Mouse (Mus musculus): Measurements from ENCODE around the gene Mindy4. TPM values are rescaled to one million over a fixed set of nuclear protein-coding genes. Genes with fewer than 3 reads are reported as not detected.

The Mindy4 gene
- polyA plus RNA-seq, 1 experiment from 2014 or later: 10.7 TPM

- Histone ChIP-seq H3K4me3 (no peak overlapping the region), H3K36me3 (peaks cover 30% of the 10 kb centered on the region), H3K27ac (no peak overlapping the region), H3K4me2 (no peak overlapping the region), H3K4me1 (replicated peaks) (no peaks in the 10 kb centered on the region), H3K27me3 (no peaks in the 10 kb centered on the region), H3K9me3 (no peaks in the 10 kb centered on the region), H3K9ac (no peak overlapping the region)
- ATAC-seq (ENCODE audit: low FRiP score): no peak
- WGBS: 88% methylated on average over 9 of the region's 9 CpGs
Observed at GRCm38 (mm10) chr6:55218232-55218631, 15.0 kb downstream of the Mindy4 start.

GRCm38 (mm10) chr6:55223986-55224385 is 20.8 kb downstream of the Mindy4 start:
- Histone ChIP-seq H3K9me3 (no peaks in the 10 kb centered on the region), H3K27ac (no peak overlapping the region), H3K9ac (no peak overlapping the region), H3K4me1 (replicated peaks) (no peaks in the 10 kb centered on the region), H3K4me3 (no peak overlapping the region), H3K27me3 (no peaks in the 10 kb centered on the region), H3K4me2 (no peak overlapping the region), H3K36me3 (peaks cover 17% of the 10 kb centered on the region)
- WGBS: 92% methylated on average over 8 of the region's 8 CpGs
- no peak for ATAC-seq (ENCODE audit: low FRiP score)

GRCm38 (mm10) chr6:55230048-55230447 is 26.9 kb downstream of the Mindy4 start:
- 79% methylated on average over 8 of the region's 8 CpGs for WGBS
- Histone ChIP-seq H3K27ac (no peak overlapping the region), H3K9ac (no peak overlapping the region), H3K27me3 (no peaks in the 10 kb centered on the region), H3K9me3 (no peaks in the 10 kb centered on the region), H3K4me3 (no peak overlapping the region), H3K36me3 (no peaks in the 10 kb centered on the region), H3K4me1 (replicated peaks) (no peaks in the 10 kb centered on the region), H3K4me2 (no peak overlapping the region)
- no peak for ATAC-seq (ENCODE audit: low FRiP score)

DNA sequence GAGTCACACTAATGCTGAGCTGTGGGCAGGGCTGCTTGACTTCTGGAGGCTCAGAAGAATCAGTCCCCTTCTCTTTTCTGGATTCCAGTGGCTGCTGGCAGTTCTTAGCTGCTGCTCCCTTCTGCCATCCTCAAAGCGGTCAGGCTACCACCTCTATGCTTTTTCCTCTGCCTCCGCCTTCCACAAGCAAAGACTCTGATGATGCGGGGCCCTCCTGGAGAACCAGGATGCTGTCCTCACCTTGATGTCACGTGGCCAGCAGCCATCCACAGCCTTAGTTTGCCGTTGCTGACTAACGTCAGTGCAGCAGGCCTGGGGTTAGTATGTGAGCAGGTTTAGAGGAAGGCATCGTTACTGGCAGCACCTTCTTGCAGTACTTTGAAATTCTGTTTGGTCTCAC is 28.9 kb downstream of the Mindy4 start:
- H3K4me3 ChIP-seq: no peak overlapping the region
- 91% methylated on average over 7 of the region's 7 CpGs for WGBS
- no peak overlapping the region for H3K4me2 ChIP-seq
- H3K27ac ChIP-seq: no peak overlapping the region
- no peaks in the 10 kb centered on the region for H3K4me1 ChIP-seq (replicated peaks)
- no peak for ATAC-seq (ENCODE audit: low FRiP score)
- no peaks in the 10 kb centered on the region for H3K36me3 ChIP-seq
- H3K9ac ChIP-seq: no peak overlapping the region
- H3K9me3 ChIP-seq: no peaks in the 10 kb centered on the region
- no peaks in the 10 kb centered on the region for H3K27me3 ChIP-seq

- H3K4me3 ChIP-seq: no peak overlapping the region
- ATAC-seq (ENCODE audit: low FRiP score): peak; percentile 73; the same call in 1 of the 2 replicates
- no peak overlapping the region for H3K9ac ChIP-seq
- H3K27me3 ChIP-seq: no peaks in the 10 kb centered on the region
- no peak overlapping the region for H3K27ac ChIP-seq
- no peaks in the 10 kb centered on the region for H3K4me1 ChIP-seq (replicated peaks)
- no peaks in the 10 kb centered on the region for H3K36me3 ChIP-seq
- no peaks in the 10 kb centered on the region for H3K9me3 ChIP-seq
- H3K4me2 ChIP-seq: no peak overlapping the region
- 65% methylated on average over 3 of the region's 3 CpGs for WGBS
Observed at GRCm38 (mm10) chr6:55232524-55233264, 29.5 kb downstream of the Mindy4 start.

DNA sequence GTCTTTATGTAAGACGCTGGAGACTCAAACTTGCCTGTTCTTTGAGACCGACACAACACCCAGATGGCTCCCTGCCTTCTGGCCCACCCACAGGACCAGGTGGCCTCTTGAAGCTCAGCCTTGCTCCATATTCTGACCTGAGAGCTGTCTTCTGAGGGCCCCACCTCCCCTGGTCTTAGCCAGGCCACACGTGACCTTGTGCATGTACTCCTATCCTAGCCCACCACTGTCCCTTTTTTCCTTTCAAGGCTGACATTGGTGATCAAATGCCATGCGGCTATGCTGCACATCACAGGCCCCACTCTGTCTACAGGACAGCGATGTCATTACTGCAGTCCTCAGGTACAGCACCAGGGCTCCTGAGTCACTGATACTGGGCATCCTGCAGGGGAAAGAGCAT is 30.1 kb downstream of the Mindy4 start:
- no peaks in the 10 kb centered on the region for H3K9me3 ChIP-seq
- H3K4me2 ChIP-seq: no peak overlapping the region
- H3K4me1 ChIP-seq (replicated peaks): no peaks in the 10 kb centered on the region
- H3K27me3 ChIP-seq: no peaks in the 10 kb centered on the region
- ATAC-seq (ENCODE audit: low FRiP score): no peak
- 89% methylated on average over 5 of the region's 5 CpGs for WGBS
- no peak overlapping the region for H3K9ac ChIP-seq
- H3K27ac ChIP-seq: no peak overlapping the region
- no peaks in the 10 kb centered on the region for H3K36me3 ChIP-seq
- no peak overlapping the region for H3K4me3 ChIP-seq

- H3K9me3 ChIP-seq: no peaks in the 10 kb centered on the region
- WGBS: 88% methylated on average over 6 of the region's 6 CpGs
- no peak overlapping the region for H3K4me3 ChIP-seq
- H3K4me2 ChIP-seq: no peak overlapping the region
- ATAC-seq (ENCODE audit: low FRiP score): no peak
- H3K27ac ChIP-seq: no peak overlapping the region
- no peaks in the 10 kb centered on the region for H3K27me3 ChIP-seq
- H3K36me3 ChIP-seq: 0 out of 2 replicates have a peak, but pooled peaks cover 5% of the 10 kb centered on the region
- no peaks in the 10 kb centered on the region for H3K4me1 ChIP-seq (replicated peaks)
- no peak overlapping the region for H3K9ac ChIP-seq
Observed at GRCm38 (mm10) chr6:55234636-55235035, 31.5 kb downstream of the Mindy4 start.

DNA sequence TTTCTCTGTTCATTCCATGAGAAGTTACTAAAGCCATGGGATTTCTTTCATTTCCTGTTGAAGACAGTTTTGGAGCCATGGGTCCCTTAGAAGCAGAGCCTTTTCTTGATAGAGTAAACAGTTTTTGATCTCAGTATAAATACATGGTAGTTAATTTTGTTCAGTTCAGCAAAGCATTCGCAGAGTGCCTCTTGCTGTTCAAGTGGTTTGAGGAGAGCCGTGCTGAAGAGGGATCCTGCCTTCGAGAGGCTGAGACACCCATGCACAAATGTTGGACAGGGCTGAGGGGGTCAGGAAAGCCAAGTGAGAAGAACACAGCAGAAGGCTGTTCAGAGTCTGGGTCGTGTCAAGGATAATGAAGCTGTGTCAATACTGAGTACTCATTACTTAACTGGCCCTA is 32.5 kb downstream of the Mindy4 start:
- H3K4me3 ChIP-seq: no peak overlapping the region
- no peaks in the 10 kb centered on the region for H3K27me3 ChIP-seq
- no peak for ATAC-seq (ENCODE audit: low FRiP score)
- WGBS: 92% methylated on average over 4 of the region's 4 CpGs
- no peaks in the 10 kb centered on the region for H3K9me3 ChIP-seq
- no peak overlapping the region for H3K9ac ChIP-seq
- no peak overlapping the region for H3K4me2 ChIP-seq
- no peaks in the 10 kb centered on the region for H3K4me1 ChIP-seq (replicated peaks)
- H3K27ac ChIP-seq: no peak overlapping the region
- 0 out of 2 replicates have a peak, but pooled peaks cover 5% of the 10 kb centered on the region for H3K36me3 ChIP-seq

DNA sequence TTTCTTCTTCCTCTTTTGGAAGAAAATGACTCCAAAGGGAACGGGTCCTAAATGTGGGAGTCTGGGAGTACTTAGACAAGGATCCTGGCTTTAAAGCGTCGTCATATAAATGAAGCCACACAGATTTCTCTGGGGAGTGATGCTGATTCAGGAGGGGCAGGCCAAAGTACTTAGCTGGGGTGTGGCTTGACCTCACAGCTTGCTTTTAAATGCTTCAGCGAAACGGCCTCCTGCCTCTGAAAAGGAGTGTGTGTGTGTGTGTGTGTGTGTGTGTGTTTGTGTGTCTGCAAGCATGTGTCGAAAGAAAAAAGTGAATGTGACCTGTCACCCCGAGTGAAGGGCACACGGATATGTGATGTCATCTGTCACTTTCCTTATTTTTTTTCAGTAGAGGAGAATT is 36.7 kb downstream of the Mindy4 start:
- 0 out of 2 replicates have a peak, but pooled peaks cover 5% of the 10 kb centered on the region for H3K36me3 ChIP-seq
- 62% methylated on average over 8 of the region's 8 CpGs for WGBS
- ATAC-seq (ENCODE audit: low FRiP score): no peak
- no peak overlapping the region for H3K27ac ChIP-seq
- H3K9me3 ChIP-seq: no peaks in the 10 kb centered on the region
- no peaks in the 10 kb centered on the region for H3K4me1 ChIP-seq (replicated peaks)
- H3K4me3 ChIP-seq: no peak overlapping the region
- H3K27me3 ChIP-seq: no peaks in the 10 kb centered on the region
- H3K9ac ChIP-seq: no peak overlapping the region
- no peak overlapping the region for H3K4me2 ChIP-seq

GRCm38 (mm10) chr6:55240591-55241260 is 37.5 kb downstream of the Mindy4 start:
- ATAC-seq (ENCODE audit: low FRiP score): no peak
- Histone ChIP-seq H3K9me3 (no peaks in the 10 kb centered on the region), H3K9ac (no peak overlapping the region), H3K4me3 (no peak overlapping the region), H3K36me3 (0 out of 2 replicates have a peak, but pooled peaks cover 5% of the 10 kb centered on the region), H3K4me1 (replicated peaks) (no peaks in the 10 kb centered on the region), H3K27ac (no peak overlapping the region), H3K4me2 (no peak overlapping the region), H3K27me3 (no peaks in the 10 kb centered on the region)
- WGBS: 85% methylated on average over 9 of the region's 9 CpGs

- Histone ChIP-seq H3K27me3 (no peaks in the 10 kb centered on the region), H3K9me3 (no peaks in the 10 kb centered on the region), H3K9ac (no peak overlapping the region), H3K4me3 (no peak overlapping the region), H3K4me1 (replicated peaks) (no peaks in the 10 kb centered on the region), H3K36me3 (0 out of 2 replicates have a peak, but pooled peaks cover 5% of the 10 kb centered on the region), H3K4me2 (no peak overlapping the region), H3K27ac (no peak overlapping the region)
- ATAC-seq (ENCODE audit: low FRiP score): no peak
- 85% methylated on average over 5 of the region's 5 CpGs for WGBS
Observed at GRCm38 (mm10) chr6:55241479-55241878, 38.3 kb downstream of the Mindy4 start.

DNA sequence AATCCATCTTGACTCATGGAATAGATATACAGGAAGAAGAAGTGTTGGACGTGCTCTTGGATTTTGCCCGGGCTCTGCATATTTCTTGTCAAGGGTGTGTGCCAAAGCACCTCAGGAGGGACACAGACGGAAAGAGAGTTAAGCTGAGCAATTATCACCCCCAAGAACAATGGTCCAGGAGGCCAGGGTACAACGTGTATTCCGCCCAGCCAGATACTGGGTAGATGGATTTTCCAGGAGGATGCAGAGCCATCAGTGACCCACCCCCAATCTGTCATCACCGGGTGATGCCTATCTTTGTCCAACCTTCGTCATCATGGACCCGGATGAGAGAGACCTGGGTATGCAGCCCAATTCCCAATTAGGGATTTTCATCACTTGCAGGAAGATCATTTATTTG is 42.5 kb downstream of the Mindy4 start:
- Histone ChIP-seq H3K9me3 (no peaks in the 10 kb centered on the region), H3K4me3 (no peak overlapping the region), H3K4me1 (replicated peaks) (no peaks in the 10 kb centered on the region), H3K36me3 (no peaks in the 10 kb centered on the region), H3K27me3 (no peaks in the 10 kb centered on the region), H3K4me2 (no peak overlapping the region), H3K9ac (no peak overlapping the region), H3K27ac (no peak overlapping the region)
- whole genome bisulfite sequencing: 94% methylated on average over 8 of the region's 8 CpGs
- ATAC-seq (ENCODE audit: low FRiP score): no peak

DNA sequence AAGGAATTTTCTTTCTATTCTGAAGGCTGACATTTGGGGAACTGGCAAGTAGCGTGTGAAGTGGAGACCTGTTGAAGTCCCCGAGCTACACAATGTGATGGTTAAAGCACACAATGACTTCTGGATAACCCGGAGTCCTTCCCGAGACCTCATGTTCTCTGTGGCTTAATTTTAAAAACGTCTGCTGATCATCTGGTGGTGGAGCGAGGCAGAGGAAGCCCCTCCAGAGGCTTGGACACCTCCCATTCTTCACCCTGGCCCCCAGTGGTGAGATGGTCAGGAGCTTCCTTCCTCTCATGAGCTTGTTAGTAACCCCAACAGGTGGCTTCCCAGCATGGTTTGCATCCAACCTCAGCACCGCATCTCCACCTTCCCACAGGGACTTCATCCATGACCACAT is 43.3 kb downstream of the Mindy4 start:
- WGBS: 89% methylated on average over 7 of the region's 7 CpGs

More for the DNA sequence above, 43.3 kb downstream of the Mindy4 start:
- Histone ChIP-seq H3K4me2 (no peak overlapping the region), H3K4me3 (no peak overlapping the region), H3K27me3 (no peaks in the 10 kb centered on the region), H3K4me1 (replicated peaks) (no peaks in the 10 kb centered on the region), H3K36me3 (no peaks in the 10 kb centered on the region), H3K9ac (no peak overlapping the region), H3K9me3 (no peaks in the 10 kb centered on the region), H3K27ac (no peak overlapping the region)
- ATAC-seq (ENCODE audit: low FRiP score): no peak
